Mouse (Mus musculus) fibroblast of lung, adult 2 months (primary cell): ENCODE results near the gene Cyp4x1.

ENCODE experiments used
- DNase-seq: peaks from one replicate; pipeline ENCODE4 v3.0.0-alpha.2; 2011; ENCODE audit warnings: low read depth

Cyp4x1 gene

DNA sequence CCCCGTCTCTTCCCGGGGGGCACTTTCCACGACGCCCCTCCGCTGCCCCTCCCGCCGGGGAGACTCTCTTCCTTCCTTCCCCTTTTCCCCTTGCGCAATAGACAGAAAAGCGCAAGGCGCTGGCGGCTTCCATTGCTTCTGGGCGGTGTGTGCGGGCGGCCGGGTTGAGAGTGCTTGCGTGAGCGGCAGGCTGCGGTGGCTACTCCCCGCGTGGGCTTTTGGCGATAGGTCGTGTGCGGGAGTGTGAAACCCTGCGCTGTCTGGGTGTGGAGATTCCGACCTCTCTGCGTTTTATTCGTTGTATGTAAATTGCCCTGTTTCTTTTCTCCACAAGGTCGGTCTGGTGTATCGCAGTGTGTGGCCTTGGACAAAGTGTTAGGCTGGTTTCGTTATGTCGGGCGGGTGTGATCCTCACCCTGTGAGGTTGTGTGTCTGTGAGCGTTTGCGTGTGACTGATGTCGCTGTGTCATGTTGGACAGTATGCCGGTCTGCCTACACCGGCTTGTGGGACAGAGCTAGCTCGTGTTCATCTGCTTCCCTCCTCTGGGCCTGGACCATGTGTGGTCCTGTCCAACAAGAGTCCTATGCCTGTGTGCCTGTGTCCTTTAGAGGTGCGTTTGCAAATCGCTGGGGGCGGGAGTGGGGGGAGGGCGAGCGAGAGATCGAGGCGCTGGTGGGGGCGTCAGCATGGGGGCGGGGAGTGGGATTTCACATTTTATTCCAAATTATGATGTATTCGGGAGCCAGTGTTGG is 77.0 kb downstream of the Cyp4x1 start:
- DNase-seq, result no peak

DNA sequence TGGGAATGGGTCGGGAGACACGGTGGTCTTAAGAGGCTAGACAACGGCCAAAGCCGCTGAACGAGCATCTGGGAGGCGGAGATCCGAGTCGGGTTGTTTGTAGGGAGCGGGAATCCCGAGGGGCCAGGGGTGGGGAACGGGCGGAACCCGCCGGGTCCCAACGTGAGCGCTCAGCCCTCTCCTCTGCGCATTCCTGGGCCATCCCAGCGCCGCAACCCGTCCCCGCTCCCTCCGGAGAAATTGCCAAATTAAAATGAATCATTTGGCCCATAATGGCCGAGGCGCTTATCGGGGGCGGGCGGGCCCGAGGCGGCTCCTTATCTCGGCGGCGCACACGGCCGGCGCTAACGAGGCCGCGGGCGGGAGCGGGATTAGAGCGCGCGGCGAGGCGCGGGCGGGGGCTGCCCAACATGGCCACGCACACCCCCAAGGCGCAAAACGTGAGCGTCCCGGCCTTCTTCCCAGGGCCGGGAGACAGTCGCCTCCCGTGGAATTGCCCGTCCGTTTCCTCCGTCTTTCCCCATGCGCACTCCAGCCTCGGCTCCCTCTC is 77.6 kb downstream of the Cyp4x1 start, which contains the start of gene Tal1:
TSS of gene Tal1 (plus strand) at position 56 of the 550 bp plus-strand sequence.
- no peak for DNase-seq
